Mouse (Mus musculus) CH12F3 (cell line): ENCODE results near the gene Slc1a4.

Experiments used
- in situ Hi-C: fragments of 300-500 bp; cut with MboI; formaldehyde crosslinking; loops from 2 replicates; pipeline ENCODE4 v1.14.3; 2020; ENCODE audit warnings: low sequenced_read_pairs

Gene Slc1a4

GRCm38 (mm10) chr11:20254791-20255190 is 77.7 kb downstream of the Slc1a4 start:
- in situ Hi-C loops = no loop called here

GRCm38 (mm10) chr11:20253088-20253487 is 79.4 kb downstream of the Slc1a4 start:
- in situ Hi-C loops = no loop called here
